In the genomic region with DNA sequence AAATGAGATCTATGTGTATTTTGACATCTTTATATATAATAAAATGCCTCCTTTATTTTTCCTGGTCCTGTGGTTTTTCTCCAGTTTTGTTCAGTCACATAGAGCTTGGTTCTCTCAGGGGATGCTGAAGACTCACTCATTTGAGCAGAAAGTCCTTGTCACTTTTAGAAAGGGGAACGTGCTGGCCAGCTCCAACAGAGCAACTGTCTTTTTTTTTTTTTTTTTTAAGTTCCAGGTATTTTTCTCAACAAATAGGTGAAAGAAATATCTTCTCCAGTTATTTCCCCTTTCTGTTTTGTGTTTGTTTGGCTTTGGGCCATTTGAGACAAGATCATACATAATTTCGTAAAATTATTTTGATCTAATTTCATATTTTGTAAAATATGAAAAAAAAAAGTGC, we compare ENCODE assay signal across 30 mouse cellular contexts. TPM values are rescaled to one million over a fixed set of nuclear protein-coding genes. Genes with fewer than 3 reads are reported as not detected.
"Had no signal": no experiment of that assay in that cellular context is flagged by ENCODE, and none has a peak within 500 bp of the region (broad histone marks: within the 10 kb centered on the region; RNA-seq: fewer than 3 reads in every experiment).

No protein-coding gene starts in this region.

- H3K27ac ChIP-seq: limb, embryonic 10.5 days; limb, embryonic 12.5 days; limb, embryonic 13.5 days; limb, embryonic 15.5 days; liver, embryonic 12.5 days; liver, embryonic 13.5 days; liver, embryonic 14.5 days; liver, embryonic 15.5 days; lung, embryonic 15.5 days; macrophage; midbrain, embryonic 10.5 days; midbrain, embryonic 12.5 days; midbrain, embryonic 13.5 days; midbrain, embryonic 15.5 days; neural tube, embryonic 12.5 days had no signal

- H3K9me3 ChIP-seq: limb, embryonic 10.5 days; limb, embryonic 12.5 days; limb, embryonic 13.5 days; limb, embryonic 15.5 days; liver, embryonic 12.5 days; liver, embryonic 13.5 days; liver, embryonic 15.5 days; lung, embryonic 15.5 days; megakaryocyte, embryonic 14.5 days; midbrain, embryonic 10.5 days; midbrain, embryonic 12.5 days; midbrain, embryonic 13.5 days; midbrain, embryonic 15.5 days; neural tube, embryonic 12.5 days had no signal

- H3K27me3 ChIP-seq: limb, embryonic 15.5 days; liver, embryonic 13.5 days; liver, embryonic 15.5 days; neural tube, embryonic 12.5 days had no signal

- H3K4me2 ChIP-seq: limb, embryonic 12.5 days; limb, embryonic 13.5 days; limb, embryonic 15.5 days; liver, embryonic 11.5 days; liver, embryonic 12.5 days; liver, embryonic 13.5 days; liver, embryonic 15.5 days; lung, embryonic 14.5 days; lung, embryonic 15.5 days; midbrain, embryonic 11.5 days; midbrain, embryonic 12.5 days; midbrain, embryonic 13.5 days; midbrain, embryonic 15.5 days; neural tube, embryonic 12.5 days had no signal

- H3K4me3 ChIP-seq: limb, embryonic 10.5 days; limb, embryonic 12.5 days; limb, embryonic 13.5 days; limb, embryonic 15.5 days; liver, embryonic 12.5 days; liver, embryonic 13.5 days; liver, embryonic 15.5 days; lung, embryonic 15.5 days; megakaryocyte, embryonic 14.5 days; midbrain, embryonic 10.5 days; midbrain, embryonic 12.5 days; midbrain, embryonic 13.5 days; midbrain, embryonic 15.5 days; myocyte; neural tube, embryonic 12.5 days had no signal

- H3K36me3 ChIP-seq: limb, embryonic 10.5 days; limb, embryonic 12.5 days; limb, embryonic 13.5 days; limb, embryonic 15.5 days; liver, embryonic 12.5 days; liver, embryonic 13.5 days; liver, embryonic 15.5 days; lung, embryonic 15.5 days; midbrain, embryonic 10.5 days; midbrain, embryonic 12.5 days; midbrain, embryonic 13.5 days; midbrain, embryonic 15.5 days; neural tube, embryonic 12.5 days had no signal

- DNase-seq: left cerebral cortex, postnatal 4 days; liver; liver, embryonic 13.5 days; liver, postnatal 0 days; lung, adult 18-20 months; lung, adult 2 months; lung, embryonic 14.5 days; lung, postnatal 10 days; lung, postnatal 14 days; lung, postnatal 36 days; lung, postnatal 4 days; midbrain, embryonic 14.5 days had no signal

- H3K4me1 ChIP-seq: limb, embryonic 13.5 days; limb, embryonic 15.5 days; liver, embryonic 12.5 days; liver, embryonic 13.5 days; liver, embryonic 15.5 days; lung, embryonic 15.5 days; midbrain, embryonic 15.5 days; neural tube, embryonic 12.5 days had no signal

- H3K9ac ChIP-seq: limb, embryonic 12.5 days; limb, embryonic 13.5 days; limb, embryonic 15.5 days; liver, embryonic 12.5 days; liver, embryonic 13.5 days; liver, embryonic 14.5 days; liver, embryonic 15.5 days; liver, postnatal 0 days; lung, embryonic 14.5 days; lung, embryonic 15.5 days; midbrain, embryonic 12.5 days; midbrain, embryonic 13.5 days; midbrain, embryonic 15.5 days; neural tube, embryonic 12.5 days had no signal

RNA-seq across cellular contexts. Expression of gene Klf5, which starts 24.4 kb away (rescaled TPM):
- polyA plus RNA-seq: macrophage had no signal
